Mouse (Mus musculus) T-helper 2 cell (primary cell): ENCODE results near the gene Gm10944.

Source experiments
- in situ Hi-C: fragments of 300-600 bp; cut with MboI, MseI; formaldehyde crosslinking; loops from one replicate; pipeline ENCODE4 v1.15.1; 2025; ENCODE audit warnings: high pct_unique_total_duplicates

Gene Gm10944

DNA sequence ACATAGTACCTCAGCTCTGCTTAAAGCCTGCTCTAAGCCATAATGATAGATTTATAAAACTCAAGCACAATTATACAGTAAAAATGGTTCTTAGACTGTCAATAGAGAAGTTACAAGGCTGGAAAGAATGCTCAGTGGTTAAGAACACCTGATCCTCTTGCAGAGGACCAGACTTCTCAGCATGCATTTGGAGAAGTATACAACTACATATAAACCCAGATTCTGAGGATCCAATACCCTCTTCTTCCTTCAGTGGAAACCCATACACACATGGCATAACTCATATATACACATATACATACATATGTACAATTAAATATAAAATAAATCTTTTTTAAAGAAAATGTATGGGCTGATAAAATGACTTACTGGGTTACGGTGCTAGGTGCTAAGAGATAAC is at the start of gene Gm10944:
TSS of gene Gm10944 (plus strand) at position 301 of the 400 bp plus-strand sequence.
- in situ Hi-C loops: no loop called here

GRCm38 (mm10) chr10:10655991-10656390 is 25.2 kb upstream of the Gm10944 start:
- in situ Hi-C loops: no loop called here

GRCm38 (mm10) chr10:10656621-10657020 is 24.5 kb upstream of the Gm10944 start:
- in situ Hi-C loops: no loop called here

DNA sequence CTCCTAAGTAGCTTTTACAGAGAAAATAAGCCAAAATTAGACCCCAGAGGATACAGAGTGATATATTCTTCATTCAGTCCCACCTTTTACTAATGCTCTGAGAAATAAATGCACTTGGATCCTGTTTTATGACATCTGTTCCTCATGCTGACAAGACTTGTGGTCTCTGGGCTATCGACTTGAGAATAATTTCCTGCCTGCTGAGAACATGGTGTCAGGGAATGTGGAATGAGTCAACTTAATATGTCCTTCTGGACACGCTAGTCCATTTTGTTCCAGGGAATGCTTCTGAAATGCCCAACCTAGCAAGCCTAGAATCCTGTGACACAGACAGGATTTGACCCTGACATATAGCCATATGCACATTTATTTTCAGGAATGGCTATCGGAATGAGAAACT is 22.0 kb upstream of the Gm10944 start:
- in situ Hi-C loops: no loop called here

DNA sequence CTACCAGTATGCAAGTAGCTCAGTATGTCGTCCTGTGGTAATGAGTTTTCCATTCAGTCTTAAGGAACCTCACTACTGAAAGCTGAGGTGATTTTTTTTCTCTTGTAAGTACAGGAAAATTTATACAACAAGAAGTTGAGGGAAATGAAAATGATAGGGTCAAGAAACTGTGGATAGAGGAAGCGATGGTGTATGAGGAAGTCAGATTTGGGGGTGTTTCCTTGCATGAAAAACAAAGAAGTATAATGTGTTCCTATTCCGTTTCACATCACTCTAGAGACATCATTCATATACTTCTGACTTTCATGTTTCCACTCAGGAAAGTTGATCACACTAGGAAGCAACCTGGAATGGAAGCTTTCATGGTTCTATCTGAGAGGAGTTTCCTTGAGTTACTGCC is 21.2 kb upstream of the Gm10944 start:
- in situ Hi-C loops: no loop called here

- in situ Hi-C loops: no loop called here
Measured at GRCm38 (mm10) chr10:10688907-10689667, 7.9 kb downstream of the Gm10944 start.

GRCm38 (mm10) chr10:10689668-10690223 is 8.6 kb downstream of the Gm10944 start:
- in situ Hi-C loops: no loop called here

DNA sequence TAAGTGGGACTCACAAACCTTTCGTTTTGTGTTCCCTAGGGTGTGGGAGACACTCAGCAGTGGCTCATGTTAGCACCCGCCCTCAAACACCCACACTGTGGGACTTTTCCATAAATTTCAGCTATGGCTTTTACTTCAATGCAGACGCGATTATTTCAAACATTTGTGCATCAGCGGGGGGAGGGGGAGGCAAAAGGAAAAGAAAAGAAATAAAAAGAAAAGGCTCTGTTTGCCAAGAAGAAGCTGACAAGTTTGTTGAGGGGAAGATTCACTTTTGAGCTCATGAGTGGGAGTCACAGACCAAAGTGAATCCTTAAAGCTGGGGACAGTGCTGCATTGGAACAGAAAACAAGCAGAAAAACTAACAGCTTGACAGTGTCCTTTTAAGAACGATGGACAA is 16.3 kb downstream of the Gm10944 start:
- in situ Hi-C loops: no loop called here

GRCm38 (mm10) chr10:10700903-10701302 is 19.8 kb downstream of the Gm10944 start:
- in situ Hi-C loops: no loop called here

- in situ Hi-C loops: no loop called here
Measured at GRCm38 (mm10) chr10:10701326-10701725, 20.2 kb downstream of the Gm10944 start.

- in situ Hi-C loops: no loop called here
Measured at GRCm38 (mm10) chr10:10708031-10708430, 26.9 kb downstream of the Gm10944 start.

GRCm38 (mm10) chr10:10710359-10710758 is 29.2 kb downstream of the Gm10944 start:
- in situ Hi-C loops: no loop called here

DNA sequence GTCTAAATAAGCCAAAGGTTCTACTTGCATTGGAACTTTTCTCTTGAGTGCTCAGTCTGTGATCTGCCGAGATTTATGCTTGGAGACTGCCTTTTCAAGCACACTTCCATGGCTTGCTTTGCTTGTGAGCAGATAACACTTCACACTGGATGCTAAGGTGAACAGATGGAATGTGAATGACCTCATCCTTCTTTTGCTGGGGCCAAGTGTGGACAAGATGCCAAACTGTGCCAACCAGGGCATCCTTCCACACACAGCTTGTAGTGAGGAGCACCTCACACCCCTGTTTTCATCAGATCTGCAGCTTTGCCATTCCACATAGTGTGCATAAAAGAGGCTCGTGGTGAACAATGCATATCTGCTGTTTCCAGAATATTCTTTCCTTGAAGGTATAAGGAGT is 29.7 kb downstream of the Gm10944 start:
- in situ Hi-C loops: no loop called here

- in situ Hi-C loops: no loop called here
Measured at GRCm38 (mm10) chr10:10726501-10726900, 45.4 kb downstream of the Gm10944 start.
